Comparison of ENCODE assay signal across 8 mouse cellular contexts in genomic region chr11:62573959-62574702, GRCm38 (mm10). TPM values are rescaled to one million over a fixed set of nuclear protein-coding genes. Genes with fewer than 3 reads are reported as not detected.
A peak's percentile ranks its signal among the peaks of the same experiment; 100 is the strongest.
DNase-seq lines count a peak whose midpoint lies in the region; ATAC-seq and TF ChIP-seq lines count a peak whose summit lies in the region.

TSS of gene Trpv2 (plus strand) at chr11:62574486.

- no peak within 1 kb of the TSS for H3K27ac ChIP-seq in cerebellum, adult 2 months (ENCODE audit: insufficient read depth, low read length)
- no peak within 1 kb of the TSS for H3K27ac ChIP-seq in forebrain, embryonic 11.5 days (ENCODE audit: low read depth, low read length)

- no peak for DNase-seq in cerebellum, adult 2 months
- DNase-seq in cerebellum, postnatal 14 days: no peak
- peak; percentile 81 for DNase-seq in 416B (ENCODE audit: low read depth)
- no peak for DNase-seq in forebrain, embryonic 11.5 days (ENCODE audit: low spot score)
- no peak for DNase-seq in left cerebral cortex, postnatal 10 days (ENCODE audit: extremely low spot score in 1 of 2, low spot score in 2 of 2)
- no peak for DNase-seq in adrenal gland, postnatal 25 days
- DNase-seq in kidney, adult 11 months: no peak

- peak within 1 kb of the TSS; percentile 98 for H3K4me2 ChIP-seq in forebrain, embryonic 11.5 days (ENCODE audit: low read depth, low read length, severe bottlenecking)

- WGBS in cerebellum, adult 2 months: 84% methylated on average over 6 of the region's 6 CpGs
- WGBS in forebrain, embryonic 11.5 days: 85% methylated on average over 6 of the region's 6 CpGs

- H3K4me1 ChIP-seq in cerebellum, adult 2 months (ENCODE audit: control insufficient read depth, insufficient read depth, low read length): no peaks in the 10 kb centered on the region
- peaks cover 8% of the 10 kb centered on the region; the same call in 1 of the 2 replicates for H3K4me1 ChIP-seq in forebrain, embryonic 11.5 days (replicated peaks; ENCODE audit: control insufficient read depth, insufficient read depth, low read length)

- no peak for ATAC-seq in forebrain, embryonic 11.5 days (replicated peaks; ENCODE audit: low FRiP score)
- peak; percentile 28; the same call in 1 of the 2 replicates for ATAC-seq in monocyte, adult 5-6 weeks (replicated peaks; ENCODE audit: insufficient number of reproducible peaks, low FRiP score, low TSS enrichment, poor library complexity, severe bottlenecking)

- intact Hi-C loops in left cerebral cortex, postnatal 10 days (cut with DNase I): no loop called here

- H3K36me3 ChIP-seq in forebrain, embryonic 11.5 days (ENCODE audit: control insufficient read depth, insufficient read depth, low read length): no peaks in the 10 kb centered on the region

- peak within 1 kb of the TSS; percentile 59; the same call in 1 of the 2 replicates for H3K9ac ChIP-seq in forebrain, embryonic 11.5 days (ENCODE audit: low read length)

- H3K4me3 ChIP-seq in cerebellum, adult 2 months (replicated peaks; ENCODE audit: insufficient read depth, low read depth, low read length): peak within 1 kb of the TSS; percentile 64
- H3K4me3 ChIP-seq in forebrain, embryonic 11.5 days (ENCODE audit: low read depth, low read length): peak within 1 kb of the TSS; percentile 44

- no peaks in the 10 kb centered on the region for H3K9me3 ChIP-seq in forebrain, embryonic 11.5 days (ENCODE audit: control insufficient read depth, low read length)

- TF ChIP-seq POLR2A in cerebellum, adult 2 months (IDR thresholded peaks at IDR 0.05; ENCODE audit: borderline replicate concordance, insufficient read depth, low read length): no peak

- H3K27me3 ChIP-seq in cerebellum, adult 2 months (ENCODE audit: control insufficient read depth, insufficient read depth, low read length): no peaks in the 10 kb centered on the region
- peaks cover 3% of the 10 kb centered on the region; the same call in 1 of the 2 replicates for H3K27me3 ChIP-seq in forebrain, embryonic 11.5 days (ENCODE audit: control insufficient read depth, insufficient read depth, low read length)

- TF ChIP-seq CTCF in cerebellum, adult 2 months (IDR thresholded peaks at IDR 0.05; ENCODE audit: borderline replicate concordance, insufficient read depth, low read depth, low read length): no peak

RNA-seq across cellular contexts. Expression of gene Trpv2, which starts in this region (rescaled TPM):
- polyA plus RNA-seq in cerebellum, adult 2 months (2012; rRNA removed): 22.0 and 23.7 TPM in 2 replicates
- polyA plus RNA-seq in forebrain, embryonic 11.5 days (2014; fragmentation: Nextera tagmentation; extraction: Ambion mirVana): 3.0 and 3.1 TPM in 2 replicates
- total RNA-seq in left cerebral cortex, postnatal 10 days (2021): 10 to 100 TPM; 27.8 to 30.0 TPM
- 33.3 to 61.4 TPM (median 38.2 TPM) in 3 replicates for total RNA-seq in monocyte, adult 5-6 weeks (2017)
- total RNA-seq in adrenal gland, postnatal 25 days (2021): 1.6 and 1.9 TPM in 2 replicates

Comparison
In these comparisons a context has a peak if more than half of its experiments do, and no peak if none do; other contexts are left out.
1. RNA of gene Trpv2 (total RNA-seq): 33.3 to 61.4 TPM in monocyte, adult 5-6 weeks and 27.8 to 30.0 TPM in left cerebral cortex, postnatal 10 days; 1.6 to 1.9 TPM in adrenal gland, postnatal 25 days; every median in the first group is over 10 times any median in the second.